Mouse (Mus musculus): ENCODE results near the gene Tmem138. TPM values are rescaled to one million over a fixed set of nuclear protein-coding genes. Genes with fewer than 3 reads are reported as not detected.

Tmem138 gene
- polyA plus RNA-seq, 1 experiment from 2014 or later, result 52.4 TPM

DNA sequence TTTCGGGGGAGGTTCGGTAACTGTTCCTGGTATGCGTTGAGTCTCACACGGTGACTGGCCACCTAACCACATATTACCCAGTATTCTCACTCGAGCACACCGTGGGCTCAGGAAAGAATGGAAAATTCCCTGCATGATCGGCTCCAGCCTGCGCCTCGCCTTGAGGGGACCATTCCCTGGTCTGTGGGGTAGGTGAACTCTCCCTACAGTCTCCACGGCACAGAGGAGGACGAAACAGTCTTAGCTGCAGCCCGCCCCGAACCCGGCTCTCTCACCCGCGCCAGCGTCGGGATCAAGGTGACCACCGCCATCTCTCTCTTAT lies 52.4 kb downstream of the Tmem138 start:
- no peak for ATAC-seq (ENCODE audit: low FRiP score)
- Histone ChIP-seq H3K27ac (peak overlapping the region; percentile 97), H3K4me2 (replicated peaks) (peak overlapping the region; percentile 68), H3K9me3 (replicated peaks) (no peaks in the 10 kb centered on the region), H3K4me3 (peak overlapping the region; percentile 97), H3K27me3 (no peaks in the 10 kb centered on the region), H3K4me1 (peaks cover 23% of the 10 kb centered on the region), H3K9ac (peak overlapping the region; percentile 99), H3K36me3 (peaks cover 12% of the 10 kb centered on the region)
- 0% methylated on average over 19 of the region's 19 CpGs for WGBS

DNA sequence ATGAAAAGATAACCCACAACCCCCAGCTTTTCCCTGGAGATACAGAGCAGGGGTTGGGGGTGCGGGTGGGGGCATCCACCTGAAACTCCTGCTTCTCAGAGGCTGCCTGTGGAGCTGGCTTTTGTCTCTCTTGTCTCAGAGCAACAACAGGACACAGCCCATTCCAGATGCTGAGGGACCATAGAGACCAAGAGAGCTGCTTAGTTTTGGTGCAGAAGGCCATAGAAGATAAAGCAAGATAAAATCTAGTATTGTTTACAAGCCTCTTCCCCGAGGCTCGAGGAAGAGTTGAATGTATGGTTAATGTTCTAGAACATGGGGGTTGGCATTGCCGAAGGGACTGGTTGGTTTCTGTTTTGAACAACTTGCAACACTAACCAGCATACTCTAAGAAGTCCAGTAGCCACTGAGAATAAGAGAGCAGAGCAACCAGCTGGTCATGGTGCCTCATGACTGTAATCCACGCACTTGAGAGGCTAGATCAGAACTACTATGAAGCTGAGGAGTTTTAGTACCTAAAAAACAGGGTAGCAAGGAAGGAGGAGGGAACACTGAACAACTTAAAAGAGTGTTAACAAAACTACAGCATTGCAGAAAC lies 53.6 kb downstream of the Tmem138 start:
- Histone ChIP-seq H3K27ac (no peak overlapping the region), H3K9ac (no peak overlapping the region), H3K36me3 (peaks cover 8% of the 10 kb centered on the region), H3K9me3 (replicated peaks) (no peaks in the 10 kb centered on the region), H3K4me2 (replicated peaks) (peak overlapping the region; percentile 68), H3K27me3 (no peaks in the 10 kb centered on the region), H3K4me1 (peaks cover 23% of the 10 kb centered on the region), H3K4me3 (no peak overlapping the region)
- no peak for ATAC-seq (ENCODE audit: low FRiP score)
- WGBS, result 88% methylated on average over 5 of the region's 5 CpGs

DNA sequence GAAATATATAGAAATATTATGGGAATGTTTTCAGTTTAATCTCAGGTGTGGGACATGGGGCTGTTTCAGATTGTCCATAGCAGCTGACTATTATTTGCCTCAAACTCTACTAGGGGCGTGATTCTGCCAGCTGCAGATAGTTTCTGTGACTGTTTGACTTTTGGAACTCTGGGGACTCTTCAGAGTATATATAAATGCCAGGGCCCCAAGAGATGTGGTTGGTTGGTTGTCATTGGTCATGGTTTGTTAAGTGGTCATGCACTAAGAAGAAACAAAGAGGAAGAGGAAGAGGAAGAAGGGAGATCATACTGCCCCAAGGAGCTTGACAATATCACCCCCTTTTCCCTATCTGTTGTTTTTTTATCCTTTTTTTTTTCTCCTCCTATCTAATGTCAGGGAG lies 55.2 kb downstream of the Tmem138 start:
- no peak for ATAC-seq (ENCODE audit: low FRiP score)
- no peaks in the 10 kb centered on the region for H3K27me3 ChIP-seq
- no peak overlapping the region for H3K27ac ChIP-seq
- no peak overlapping the region for H3K9ac ChIP-seq
- 81% methylated on average over 1 of the region's 1 CpGs for WGBS
- H3K36me3 ChIP-seq, result peaks cover 3% of the 10 kb centered on the region; the same call in 1 of the 2 replicates
- peaks cover 15% of the 10 kb centered on the region for H3K4me1 ChIP-seq
- no peak overlapping the region for H3K4me2 ChIP-seq (replicated peaks)
- no peaks in the 10 kb centered on the region for H3K9me3 ChIP-seq (replicated peaks)
- H3K4me3 ChIP-seq, result no peak overlapping the region

Other genes starting within 250 kb of the Tmem138 start
- 6.2 and 7.6 TPM in 2 replicates for gene Syt7, start 188.3 kb downstream of the Tmem138 start, polyA plus RNA-seq (2016; fragmentation: Nextera tagmentation; extraction: Ambion mirVana)
- 1.4 and 1.7 TPM in 2 replicates for gene Lrrc10b, start 119.9 kb downstream of the Tmem138 start, polyA plus RNA-seq (2016; fragmentation: Nextera tagmentation; extraction: Ambion mirVana)
- gene Ppp1r32, start 94.4 kb downstream of the Tmem138 start, polyA plus RNA-seq (2016; fragmentation: Nextera tagmentation; extraction: Ambion mirVana), result 1.1 and 2.0 TPM in 2 replicates
- gene Cpsf7, start 52.1 kb downstream of the Tmem138 start, polyA plus RNA-seq (2016; fragmentation: Nextera tagmentation; extraction: Ambion mirVana), result 57.1 and 61.4 TPM in 2 replicates
- gene Sdhaf2, start 51.2 kb downstream of the Tmem138 start, polyA plus RNA-seq (2016; fragmentation: Nextera tagmentation; extraction: Ambion mirVana), result 54.9 and 64.1 TPM in 2 replicates
- 49.1 and 56.6 TPM in 2 replicates for gene Tmem216, start 21.1 kb downstream of the Tmem138 start, polyA plus RNA-seq (2016; fragmentation: Nextera tagmentation; extraction: Ambion mirVana)
- gene Cyb561a3, start 190 bp downstream of the Tmem138 start, polyA plus RNA-seq (2016; fragmentation: Nextera tagmentation; extraction: Ambion mirVana), result 15.8 and 16.3 TPM in 2 replicates
- gene Ddb1, start 28.0 kb upstream of the Tmem138 start, polyA plus RNA-seq (2016; fragmentation: Nextera tagmentation; extraction: Ambion mirVana), result 395 and 396 TPM in 2 replicates
- gene Tkfc, start 28.3 kb upstream of the Tmem138 start, polyA plus RNA-seq (2016; fragmentation: Nextera tagmentation; extraction: Ambion mirVana), result 21.3 and 23.9 TPM in 2 replicates
- 0.48 and 0.74 TPM in 2 replicates for gene Vwce, start 56.9 kb upstream of the Tmem138 start, polyA plus RNA-seq (2016; fragmentation: Nextera tagmentation; extraction: Ambion mirVana)
- not detected in 2 replicates for gene Pga5, start 100.7 kb upstream of the Tmem138 start, polyA plus RNA-seq (2016; fragmentation: Nextera tagmentation; extraction: Ambion mirVana)
- 36.6 and 37.5 TPM in 2 replicates for gene Vps37c, start 111.4 kb upstream of the Tmem138 start, polyA plus RNA-seq (2016; fragmentation: Nextera tagmentation; extraction: Ambion mirVana)
- 0.17 and 0.31 TPM in 2 replicates for gene Cd5, start 161.6 kb upstream of the Tmem138 start, polyA plus RNA-seq (2016; fragmentation: Nextera tagmentation; extraction: Ambion mirVana)